Mouse (Mus musculus) midbrain, embryonic 16.5 days (tissue): Measurements from ENCODE around the gene Prr5. TPM values are rescaled to one million over a fixed set of nuclear protein-coding genes. Genes with fewer than 3 reads are reported as not detected.

Source experiments
- ATAC-seq: fragments of 200-750 bp; cut with Nextera tagmentation; 2 replicates; pipeline ENCODE4 v1.8.0; 2017; ENCODE audit warnings: moderate TSS enrichment
- H3K27ac ChIP-seq: fragments of 300-500 bp; sonication (generic); 2 replicates; pipeline ENCODE4 v1.5.1; 2014; ENCODE audit warnings: mild to moderate bottlenecking, low read length, mixed read lengths
- H3K27me3 ChIP-seq: fragments of 300-500 bp; sonication (generic); 2 replicates; pipeline ENCODE4 v1.6.1; 2014; ENCODE audit warnings: low read depth, low read length, mixed read lengths; ENCODE audit not compliant: control insufficient read depth, insufficient read depth
- H3K36me3 ChIP-seq: fragments of 300-500 bp; sonication (generic); 2 replicates; pipeline ENCODE4 v1.6.1; 2014; ENCODE audit warnings: mild to moderate bottlenecking, low read length, moderate library complexity, mixed read lengths; ENCODE audit not compliant: control insufficient read depth, insufficient read depth
- H3K4me1 ChIP-seq: fragments of 300-500 bp; sonication (generic); 2 replicates; pipeline ENCODE4 v1.6.1; 2014; ENCODE audit warnings: mild to moderate bottlenecking, low read length, mixed read lengths; ENCODE audit not compliant: control insufficient read depth, insufficient read depth
- H3K4me2 ChIP-seq: fragments of 300-500 bp; sonication (generic); 2 replicates; pipeline ENCODE4 v1.6.1; 2014; ENCODE audit warnings: mild to moderate bottlenecking, low read length, mixed read lengths
- H3K4me3 ChIP-seq: fragments of 300-500 bp; sonication (generic); 2 replicates; pipeline ENCODE4 v1.5.1; 2014; ENCODE audit warnings: low read depth, mild to moderate bottlenecking, low read length, moderate library complexity, mixed read lengths
- H3K9ac ChIP-seq: fragments of 300-500 bp; sonication (generic); 2 replicates; pipeline ENCODE4 v1.6.1; 2014; ENCODE audit warnings: low read depth, low read length, mixed read lengths
- H3K9me3 ChIP-seq: fragments of 300-500 bp; sonication (generic); replicated peaks from 2 replicates; pipeline ENCODE4 v1.6.1; 2014; ENCODE audit warnings: mild to moderate bottlenecking, low read length, mixed read lengths; ENCODE audit not compliant: control insufficient read depth, poor library complexity, severe bottlenecking
- WGBS: fragments of 180-500 bp; shearing (Covaris S2); extraction: QIAGEN DNeasy Blood & Tissue Kit; methylation state at CpG from one replicate; pipeline ENCODE4 v1.1.7; 2014; 5-methylcytosine and 5-hydroxymethylcytosine counted together
- polyA plus RNA-seq: library from polyadenylated mRNA; unstranded; fragments of >200 nt; fragmentation: Nextera tagmentation; extraction: Ambion mirVana; gene quantifications from 2 replicates; pipeline ENCODE4 v1.2.1, GENCODE M21; 2015

Gene Prr5
- polyA plus RNA-seq, 1 experiment from 2014 or later, result 30.8 TPM

- H3K27ac ChIP-seq, result peak overlapping the region; percentile 58
Measured at GRCm38 (mm10) chr15:84662952-84663684, 6.3 kb upstream of the Prr5 start.

GRCm38 (mm10) chr15:84663685-84664060, 5.7 kb upstream of the Prr5 start:
- H3K9me3 ChIP-seq, result no peaks in the 10 kb centered on the region
- peak overlapping the region; percentile 84 for H3K4me2 ChIP-seq
- peak overlapping the region; percentile 58 for H3K27ac ChIP-seq
- peak; percentile 34 for ATAC-seq
- no peaks in the 10 kb centered on the region for H3K36me3 ChIP-seq
- WGBS, result 46% methylated on average over 10 of the region's 10 CpGs
- H3K4me3 ChIP-seq, result peak overlapping the region; percentile 52
- H3K9ac ChIP-seq, result peak overlapping the region; percentile 68
- H3K4me1 ChIP-seq, result peaks cover 22% of the 10 kb centered on the region
- no peaks in the 10 kb centered on the region for H3K27me3 ChIP-seq

More at GRCm38 (mm10) chr15:84662952-84663684, 6.3 kb upstream of the Prr5 start:
- no peaks in the 10 kb centered on the region for H3K36me3 ChIP-seq
- H3K9ac ChIP-seq, result peak overlapping the region; percentile 68
- peak overlapping the region; percentile 84 for H3K4me2 ChIP-seq
- peaks cover 22% of the 10 kb centered on the region for H3K4me1 ChIP-seq
- H3K27me3 ChIP-seq, result no peaks in the 10 kb centered on the region
- no peaks in the 10 kb centered on the region for H3K9me3 ChIP-seq
- WGBS, result under 1% methylated on average over 48 of the region's 56 CpGs
- ATAC-seq, result peak; percentile 70
- H3K4me3 ChIP-seq, result peak overlapping the region; percentile 52

GRCm38 (mm10) chr15:84664542-84665460, 4.6 kb upstream of the Prr5 start:
- no peaks in the 10 kb centered on the region for H3K27me3 ChIP-seq
- H3K4me2 ChIP-seq, result peak overlapping the region; percentile 84
- no peak for ATAC-seq
- WGBS, result 18% methylated on average over 16 of the region's 16 CpGs
- peak overlapping the region; percentile 58 for H3K27ac ChIP-seq
- peak overlapping the region; percentile 52 for H3K4me3 ChIP-seq
- no peaks in the 10 kb centered on the region for H3K36me3 ChIP-seq
- peak overlapping the region; percentile 68 for H3K9ac ChIP-seq
- H3K4me1 ChIP-seq, result peaks cover 22% of the 10 kb centered on the region
- no peaks in the 10 kb centered on the region for H3K9me3 ChIP-seq

- WGBS, result 52% methylated on average over 9 of the region's 9 CpGs
- Histone ChIP-seq H3K9ac (no peak overlapping the region), H3K27me3 (no peaks in the 10 kb centered on the region), H3K36me3 (no peaks in the 10 kb centered on the region), H3K27ac (no peak overlapping the region), H3K4me2 (peak overlapping the region; percentile 84), H3K4me3 (no peak overlapping the region), H3K9me3 (no peaks in the 10 kb centered on the region), H3K4me1 (peaks cover 22% of the 10 kb centered on the region)
- no peak for ATAC-seq
Measured at GRCm38 (mm10) chr15:84665662-84666061, 3.8 kb upstream of the Prr5 start.

GRCm38 (mm10) chr15:84666065-84666464, 3.4 kb upstream of the Prr5 start:
- ATAC-seq, result no peak
- Histone ChIP-seq H3K36me3 (no peaks in the 10 kb centered on the region), H3K27ac (no peak overlapping the region), H3K4me1 (peaks cover 22% of the 10 kb centered on the region), H3K27me3 (no peaks in the 10 kb centered on the region), H3K4me3 (no peak overlapping the region), H3K4me2 (no peak overlapping the region), H3K9me3 (no peaks in the 10 kb centered on the region), H3K9ac (no peak overlapping the region)
- WGBS, result 48% methylated on average over 4 of the region's 4 CpGs

GRCm38 (mm10) chr15:84667601-84668000, 1.8 kb upstream of the Prr5 start:
- Histone ChIP-seq H3K4me2 (no peak overlapping the region), H3K4me3 (no peak overlapping the region), H3K4me1 (peaks cover 18% of the 10 kb centered on the region), H3K27me3 (no peaks in the 10 kb centered on the region), H3K36me3 (no peaks in the 10 kb centered on the region), H3K27ac (no peak overlapping the region), H3K9ac (no peak overlapping the region), H3K9me3 (no peaks in the 10 kb centered on the region)
- ATAC-seq, result no peak
- 81% methylated on average over 6 of the region's 6 CpGs for WGBS

GRCm38 (mm10) chr15:84669771-84670656, 594 bp downstream of the Prr5 start:
- no peak overlapping the region for H3K4me3 ChIP-seq
- H3K9me3 ChIP-seq, result no peaks in the 10 kb centered on the region
- no peaks in the 10 kb centered on the region for H3K27me3 ChIP-seq
- ATAC-seq, result no peak
- H3K4me2 ChIP-seq, result no peak overlapping the region
- H3K36me3 ChIP-seq, result no peaks in the 10 kb centered on the region
- no peak overlapping the region for H3K27ac ChIP-seq
- 76% methylated on average over 23 of the region's 23 CpGs for WGBS
- H3K9ac ChIP-seq, result no peak overlapping the region
- H3K4me1 ChIP-seq, result peaks cover 3% of the 10 kb centered on the region

- H3K4me3 ChIP-seq, result no peak overlapping the region
- 84% methylated on average over 4 of the region's 4 CpGs for WGBS
- H3K27me3 ChIP-seq, result no peaks in the 10 kb centered on the region
- H3K9me3 ChIP-seq, result no peaks in the 10 kb centered on the region
- H3K4me2 ChIP-seq, result no peak overlapping the region
- no peak overlapping the region for H3K27ac ChIP-seq
- H3K4me1 ChIP-seq, result no peaks in the 10 kb centered on the region; the same call in 1 of the 2 replicates
- H3K36me3 ChIP-seq, result no peaks in the 10 kb centered on the region
- H3K9ac ChIP-seq, result no peak overlapping the region
- no peak for ATAC-seq
Measured at GRCm38 (mm10) chr15:84670657-84671055, 1.2 kb downstream of the Prr5 start.
